Mouse (Mus musculus): Measurements from ENCODE around the gene Gm49395. TPM values are rescaled to one million over a fixed set of nuclear protein-coding genes. Genes with fewer than 3 reads are reported as not detected.
A peak's percentile ranks its signal among the peaks of the same experiment; 100 is the strongest.

The Gm49395 gene
- total and polyA plus RNA-seq, 3 experiments = 0.30 to 0.69 TPM; not detected in 1

GRCm38 (mm10) chr13:115011547-115011946 lies 90.2 kb downstream of the Gm49395 start:
- no peak overlapping the region for H3K4me2 ChIP-seq (ENCODE audit: insufficient read depth, low read depth, poor library complexity, severe bottlenecking)
- H3K79me2 ChIP-seq (replicated peaks; ENCODE audit: control insufficient read depth, extremely low read depth, insufficient read depth, poor library complexity, severe bottlenecking) = no peaks in the 10 kb centered on the region

DNA sequence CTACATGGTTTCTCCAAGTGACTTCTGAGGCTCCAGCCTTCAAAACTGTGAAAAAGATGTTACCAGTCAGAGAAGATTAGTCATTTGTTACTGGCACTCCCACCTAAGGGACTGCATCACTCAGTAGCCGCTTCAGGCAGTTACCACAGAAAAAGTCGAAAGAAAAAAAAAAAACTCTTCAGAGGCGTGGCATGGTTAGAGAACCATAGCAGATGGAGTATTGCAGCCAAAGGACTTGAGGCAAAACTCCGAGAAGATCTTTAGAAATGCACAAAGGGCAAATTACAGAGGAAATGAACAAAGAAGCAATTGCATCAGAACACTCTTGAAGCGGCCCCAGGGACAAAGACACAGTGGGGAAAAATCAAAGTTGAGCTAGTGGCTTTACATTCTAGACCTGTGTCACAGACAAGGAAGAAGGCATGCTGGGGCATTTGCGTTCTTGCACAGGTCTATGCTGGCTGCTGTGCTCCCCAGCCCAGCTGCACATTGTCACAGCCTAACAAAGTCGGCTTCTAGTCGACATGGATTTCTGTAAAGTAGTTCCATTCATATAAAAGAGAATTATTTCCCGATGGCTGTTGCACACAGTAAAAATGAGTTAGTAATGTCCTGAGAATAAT lies 95.4 kb downstream of the Gm49395 start:
- TF ChIP-seq ZNF384 (IDR thresholded peaks at IDR 0.05; ENCODE audit: low read depth, low read length) = peak; percentile 94
- 0 out of 2 replicates have a peak, but pooled peaks have one; percentile 19 for TF ChIP-seq IRF4 (IDR thresholded peaks at IDR 0.05; ENCODE audit: low read depth, low read length)
- no peak for TF ChIP-seq MAX (IDR thresholded peaks at IDR 0.05; ENCODE audit: low read length)
- no peak for TF ChIP-seq POLR2AphosphoS2 (IDR thresholded peaks at IDR 0.05; ENCODE audit: low read depth, low read length)
- no peak for TF ChIP-seq ZKSCAN1 (IDR thresholded peaks at IDR 0.05; ENCODE audit: borderline replicate concordance, low read depth, low read length)
- no peak for TF ChIP-seq TCF12 (IDR thresholded peaks at IDR 0.05; ENCODE audit: low read depth, low read length)
- TF ChIP-seq MEF2A (IDR thresholded peaks at IDR 0.05; ENCODE audit: borderline replicate concordance, low read depth, low read length) = peak; percentile 11; the same call in 1 of the 2 replicates
- no peaks in the 10 kb centered on the region for H3K36me3 ChIP-seq (replicated peaks in 1 of 2; ENCODE audit: control insufficient read depth in 1 of 2, insufficient read depth in 1 of 2, low read length in 1 of 2)
- H3K4me2 ChIP-seq (ENCODE audit: insufficient read depth, low read depth, poor library complexity, severe bottlenecking) = peak overlapping the region; percentile 66
- H3K4me3 ChIP-seq (replicated peaks in 1 of 3; ENCODE audit: low read depth in 2 of 3, low read length in 2 of 3, poor library complexity in 1 of 3) = no peak overlapping the region
- H3K4me1 ChIP-seq (ENCODE audit: control insufficient read depth in 1 of 2, insufficient read depth in 2 of 2) = peaks cover 0 to 16% of the 10 kb centered on the region in 2 experiments; a peak in 3 of 4 replicates
- H3K27ac ChIP-seq (ENCODE audit: insufficient read depth, low read depth) = no peak overlapping the region
- H3K79me2 ChIP-seq (replicated peaks; ENCODE audit: control insufficient read depth, extremely low read depth, insufficient read depth, poor library complexity, severe bottlenecking) = no peaks in the 10 kb centered on the region
- H3K9ac ChIP-seq (ENCODE audit: insufficient read depth, low read depth) = no peak overlapping the region
- in situ Hi-C loops (cut with MboI; ENCODE audit: low pct_ligation_motif_present, low pct_unique_long_range_greater_than_20kb, low sequenced_read_pairs) = no loop called here
- DNase-seq (ENCODE audit: extremely low read depth) = peak; percentile 51
- H3K9me3 ChIP-seq (replicated peaks; ENCODE audit: low read length) = no peaks in the 10 kb centered on the region
- H3K27me3 ChIP-seq (replicated peaks) = no peaks in the 10 kb centered on the region
- dilution Hi-C loops (cut with MboI; ENCODE audit: extremely low pct_ligation_motif_present, extremely low pct_unique_long_range_greater_than_20kb, low sequenced_read_pairs) = no loop called here

More at GRCm38 (mm10) chr13:115011547-115011946, 90.2 kb downstream of the Gm49395 start:
- in situ Hi-C loops (cut with MboI; ENCODE audit: low pct_ligation_motif_present, low pct_unique_long_range_greater_than_20kb, low sequenced_read_pairs) = no loop called here
- H3K27me3 ChIP-seq (replicated peaks) = no peaks in the 10 kb centered on the region
- H3K9me3 ChIP-seq (replicated peaks; ENCODE audit: low read length) = no peaks in the 10 kb centered on the region
- peaks cover 2 to 3% of the 10 kb centered on the region in 2 experiments; a peak in 3 of 4 replicates for H3K4me1 ChIP-seq (ENCODE audit: control insufficient read depth in 1 of 2, insufficient read depth in 2 of 2)
- TF ChIP-seq ZMIZ1 (IDR thresholded peaks at IDR 0.05; ENCODE audit: low read depth, low read length) (no peak), ZC3H11A (IDR thresholded peaks at IDR 0.05; ENCODE audit: low read depth, low read length) (no peak), HCFC1 (IDR thresholded peaks at IDR 0.05; ENCODE audit: low read depth, low read length) (no peak), NRF1 (IDR thresholded peaks at IDR 0.05; ENCODE audit: low read depth, low read length) (no peak), MAFK (IDR thresholded peaks at IDR 0.05; ENCODE audit: insufficient replicate concordance, low read length) (no peak), CTCF (conservative IDR thresholded peaks at IDR 0.05 in 1 of 2, IDR thresholded peaks at IDR 0.05 in 1 of 2; ENCODE audit: low read depth in 2 of 2, low read length in 2 of 2) (no peak), SIN3A (IDR thresholded peaks at IDR 0.05; ENCODE audit: low read length) (no peak), USF1 (IDR thresholded peaks at IDR 0.05; ENCODE audit: low read depth, low read length) (no peak), RAD21 (IDR thresholded peaks at IDR 0.05; ENCODE audit: low read depth, low read length) (no peak), GABPA (IDR thresholded peaks at IDR 0.05; ENCODE audit: insufficient replicate concordance, low read depth, low read length) (no peak), RCOR1 (conservative IDR thresholded peaks at IDR 0.05; ENCODE audit: low read depth, low read length) (no peak), CHD1 (IDR thresholded peaks at IDR 0.05; ENCODE audit: low read depth, low read length) (no peak)
- H3K27ac ChIP-seq (ENCODE audit: insufficient read depth, low read depth) = no peak overlapping the region
- dilution Hi-C loops (cut with MboI; ENCODE audit: extremely low pct_ligation_motif_present, extremely low pct_unique_long_range_greater_than_20kb, low sequenced_read_pairs) = no loop called here
- H3K36me3 ChIP-seq (replicated peaks in 1 of 2; ENCODE audit: control insufficient read depth in 1 of 2, insufficient read depth in 1 of 2, low read length in 1 of 2) = no peaks in the 10 kb centered on the region
- no peak for DNase-seq (ENCODE audit: extremely low read depth)
- no peak overlapping the region for H3K4me3 ChIP-seq (replicated peaks in 1 of 3; ENCODE audit: low read depth in 2 of 3, low read length in 2 of 3, poor library complexity in 1 of 3)
- no peak overlapping the region for H3K9ac ChIP-seq (ENCODE audit: insufficient read depth, low read depth)
